Mouse (Mus musculus) ES-Bruce4 (cell line): ENCODE data around the gene Lgi1.

ENCODE experiments used
- CTCF ChIP-seq: IDR thresholded peaks from one replicate; pipeline ENCODE4 v1.8.1; 2011; ENCODE audit warnings: low read depth, low read length
- EP300 ChIP-seq: IDR thresholded peaks from 2 replicates; pipeline ENCODE4 v1.6.1; 2011; ENCODE audit warnings: low read depth, low read length; ENCODE audit not compliant: insufficient read depth
- POLR2A ChIP-seq: IDR thresholded peaks from one replicate; pipeline ENCODE4 v1.8.1; 2011; ENCODE audit warnings: low read length; ENCODE audit not compliant: insufficient read depth

DNA sequence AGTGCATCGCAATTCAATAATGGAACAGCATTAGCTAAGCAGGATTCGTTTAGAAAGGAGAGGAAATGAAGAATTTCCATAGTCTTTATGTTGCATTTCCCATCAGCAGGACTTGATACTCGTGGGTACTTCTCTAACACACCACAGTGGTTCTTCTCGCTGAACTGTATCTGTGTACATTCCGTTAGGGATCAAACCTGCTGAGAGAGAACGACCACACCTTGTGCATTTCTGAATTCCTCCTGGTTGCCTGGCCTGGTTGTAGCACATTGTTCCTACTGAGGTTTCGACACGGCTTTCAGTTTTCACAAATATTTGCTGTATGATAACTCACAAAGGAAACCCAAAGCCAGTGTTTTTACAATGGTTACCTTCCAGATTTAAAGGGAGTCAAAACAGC is 19.6 kb upstream of the Lgi1 start:
- TF ChIP-seq CTCF, result no peak
- no peak for TF ChIP-seq POLR2A
- no peak for TF ChIP-seq EP300
